Mouse (Mus musculus): ENCODE results near the gene Lrrc71.

Gene Lrrc71

DNA sequence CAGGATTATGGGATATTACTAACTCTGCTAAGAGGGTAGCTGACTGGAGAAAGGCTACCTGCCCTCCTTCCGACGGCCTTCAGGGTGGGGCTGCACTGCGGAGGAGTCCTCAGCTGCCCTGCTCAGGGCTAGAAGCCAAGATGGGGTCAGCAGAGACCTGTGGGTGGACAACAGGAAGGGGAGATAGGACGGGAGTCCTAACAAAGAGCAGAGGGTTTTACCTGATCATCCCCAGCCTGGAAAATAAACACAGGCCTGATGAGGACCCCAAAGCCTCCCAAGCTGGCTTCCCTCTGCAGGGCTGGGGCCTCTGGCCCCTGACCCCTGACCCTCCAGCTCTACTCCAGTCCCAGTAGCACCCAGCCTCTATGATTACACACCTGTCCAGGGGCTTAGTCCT is 14.8 kb upstream of the Lrrc71 start:
- DNase-seq, result no peak

DNA sequence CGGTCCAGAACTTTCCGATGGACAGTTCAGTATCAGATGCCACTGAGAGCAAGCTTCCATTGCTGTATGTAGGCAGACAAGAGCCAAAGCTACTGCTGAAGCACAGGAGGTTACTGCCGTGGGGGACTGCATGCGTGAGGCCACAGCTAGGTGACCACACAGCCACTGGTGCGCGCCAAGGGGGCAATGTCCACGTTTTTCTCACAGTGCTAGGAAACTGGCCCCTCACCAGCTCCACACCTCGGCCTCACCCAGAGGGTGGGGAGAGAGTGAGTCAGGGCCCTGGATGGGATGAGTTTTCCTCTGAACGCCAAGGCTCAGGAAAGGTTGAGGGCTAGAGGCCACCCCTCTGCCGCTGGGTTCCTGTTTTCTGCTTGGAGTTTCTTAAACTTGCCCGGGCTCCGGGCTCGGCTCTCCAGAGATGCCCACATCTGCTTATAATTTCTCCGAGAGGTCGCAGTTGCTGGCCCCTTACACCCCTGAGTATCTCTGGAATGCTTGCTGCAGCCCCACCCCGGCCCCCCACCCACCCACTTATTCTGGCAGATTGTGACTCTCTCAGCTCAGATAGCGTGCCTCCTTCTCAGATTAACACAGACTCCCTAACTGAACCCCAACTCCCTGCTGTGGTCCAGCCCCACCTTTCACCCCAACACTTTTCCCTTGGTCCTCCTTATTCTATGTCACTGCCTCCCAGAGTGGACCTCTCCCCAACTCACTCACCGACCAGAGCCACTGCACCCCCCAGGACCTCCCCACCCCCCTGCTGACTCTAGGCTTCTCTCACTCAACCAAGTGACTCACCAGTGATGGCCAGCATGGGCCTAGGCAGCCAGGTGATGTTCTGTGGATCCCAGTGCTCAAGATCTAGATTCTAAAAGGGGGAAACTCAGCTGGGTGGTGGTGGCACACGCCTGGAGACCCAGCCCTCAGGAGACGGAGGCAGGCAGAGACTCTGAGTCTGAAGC is 13.3 kb upstream of the Lrrc71 start:
- DNase-seq, result no peak

DNA sequence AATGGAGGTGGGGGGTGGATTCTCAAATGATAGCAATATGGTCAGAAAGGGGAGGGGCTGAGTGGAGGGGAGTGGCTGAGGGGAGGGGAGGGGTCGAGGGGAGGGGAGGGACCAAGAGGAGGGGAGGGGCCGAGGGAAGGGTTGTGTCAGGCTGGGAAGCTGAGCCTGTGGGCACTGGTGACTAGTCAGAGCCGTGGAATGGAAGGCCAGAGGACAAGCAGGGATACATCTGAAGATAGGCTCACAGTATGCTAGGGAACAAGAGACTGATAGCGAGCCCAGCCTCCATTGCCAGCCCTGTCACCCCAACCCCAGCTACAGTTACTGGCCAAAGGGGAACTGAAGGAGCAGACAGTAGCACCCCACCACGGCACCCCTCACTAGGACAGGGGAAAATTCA is 10.2 kb upstream of the Lrrc71 start:
- no peak for DNase-seq

DNA sequence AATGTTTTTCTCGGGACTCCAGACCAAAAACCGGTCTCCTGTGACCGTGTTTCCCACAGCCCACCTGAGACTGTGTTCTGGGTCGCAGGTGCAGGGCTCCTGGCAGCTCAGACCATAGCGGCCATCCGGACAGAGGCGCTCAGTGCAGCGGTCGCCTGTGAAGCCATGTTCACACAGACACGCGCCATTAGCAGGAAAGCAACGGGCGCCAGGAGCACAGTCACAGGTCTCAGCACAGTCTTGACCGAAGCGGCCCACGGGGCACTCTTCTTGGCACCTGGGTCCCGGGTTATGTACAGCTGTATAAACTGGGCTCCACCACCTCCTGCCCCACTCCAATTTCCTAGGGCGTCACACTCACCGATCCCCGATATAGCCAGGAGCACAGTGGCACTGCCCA is 8.1 kb upstream of the Lrrc71 start:
- no peak for DNase-seq

DNA sequence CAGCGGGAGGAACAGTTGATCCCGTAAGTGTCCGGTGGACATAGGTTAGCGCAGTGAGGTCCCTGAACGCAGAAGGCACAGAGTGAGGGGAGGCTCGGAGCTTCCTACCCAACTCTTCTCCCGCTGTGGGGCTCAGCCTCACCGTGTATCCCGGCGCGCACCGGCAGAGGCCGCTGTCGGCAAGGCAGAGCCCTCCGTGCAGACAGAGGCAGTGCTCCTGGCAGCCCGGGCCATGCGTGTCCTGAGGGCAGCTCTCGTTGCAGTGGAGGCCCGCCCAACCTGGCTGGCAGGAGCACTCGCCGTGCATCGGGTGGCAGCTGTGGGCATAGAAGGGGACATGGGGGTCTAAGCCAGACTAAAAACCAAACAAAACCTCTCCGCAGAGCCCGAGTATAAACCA is 7.5 kb upstream of the Lrrc71 start:
- peak; percentile 79 for DNase-seq

DNA sequence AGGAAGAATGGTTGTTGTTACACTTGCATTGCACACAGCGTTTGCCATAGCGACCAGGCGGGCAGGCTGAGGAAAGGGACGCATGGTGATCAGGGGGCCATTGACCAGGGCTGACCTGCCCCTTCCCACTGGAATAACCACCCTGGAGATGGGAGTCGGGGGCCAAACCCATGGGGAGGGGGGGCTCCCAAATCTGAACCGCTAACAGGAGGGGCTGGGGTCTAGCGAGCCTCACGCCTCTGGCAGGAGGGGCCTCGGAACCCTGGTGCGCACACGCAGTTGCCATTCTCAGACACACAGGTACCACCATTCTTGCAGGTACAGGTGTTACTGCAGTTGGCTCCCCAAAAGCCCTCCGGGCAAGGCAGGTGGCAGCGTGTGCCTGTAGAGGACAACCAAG is 5.4 kb upstream of the Lrrc71 start:
- DNase-seq, result no peak

DNA sequence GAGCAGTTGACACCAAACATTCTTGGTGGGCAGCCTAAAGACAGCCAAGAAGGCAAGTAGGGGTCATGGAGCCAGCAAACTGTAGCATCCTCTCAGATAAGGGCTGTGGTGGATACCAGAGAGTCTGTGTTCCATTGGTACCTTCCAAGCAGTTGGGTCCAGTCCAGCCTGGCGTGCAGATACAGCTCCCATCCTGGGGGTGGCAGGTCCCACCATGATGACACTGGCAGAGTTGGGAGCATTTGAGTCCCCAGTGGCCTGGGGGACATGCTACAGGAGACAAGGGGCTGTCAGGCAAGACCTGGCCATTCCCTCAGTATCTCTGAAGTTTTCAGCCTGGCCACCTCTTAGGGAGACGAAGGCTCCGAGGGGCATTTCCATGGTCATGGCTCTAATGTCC is 4.1 kb upstream of the Lrrc71 start:
- DNase-seq, result no peak

DNA sequence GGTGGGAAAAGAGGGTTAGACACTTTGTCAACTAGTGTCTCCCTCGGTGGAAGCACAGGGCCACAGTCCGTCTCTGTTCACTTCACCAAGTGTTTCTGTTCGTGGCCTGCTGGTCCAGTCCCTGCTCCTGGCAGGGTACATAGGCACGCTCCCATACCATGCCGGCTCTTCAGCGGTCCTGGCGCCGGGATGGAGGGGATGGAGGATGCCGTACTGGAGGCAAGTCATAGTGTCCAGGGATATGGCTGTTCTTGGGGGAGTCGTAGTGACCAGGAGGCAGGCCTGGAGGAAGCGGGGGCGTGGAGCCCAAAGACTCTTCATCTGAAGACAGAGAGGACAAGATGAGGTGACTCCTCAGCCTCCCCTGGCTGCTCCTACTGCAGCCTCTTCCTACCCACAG is 1.6 kb upstream of the Lrrc71 start:
- DNase-seq, result no peak

DNA sequence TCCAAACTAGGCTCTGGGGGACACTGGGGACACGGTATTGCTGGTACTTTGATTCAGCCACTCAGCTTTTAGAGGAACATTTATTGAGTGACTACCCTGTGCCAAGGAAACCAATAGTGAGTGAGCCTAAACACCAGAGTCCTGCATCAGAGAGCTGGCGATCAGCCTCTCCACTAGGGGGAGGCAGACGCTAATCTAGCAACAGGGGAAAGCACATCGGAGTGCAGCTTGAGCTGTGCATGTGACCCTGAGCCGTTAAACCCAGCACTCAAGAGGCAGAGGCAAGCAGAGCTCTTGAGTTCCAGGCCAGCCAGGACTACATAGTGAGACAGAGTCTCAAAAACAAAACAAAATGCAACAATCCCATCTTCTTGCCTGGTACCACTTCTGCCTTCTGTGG is 611 bp upstream of the Lrrc71 start:
- DNase-seq, result peak; percentile 63

DNA sequence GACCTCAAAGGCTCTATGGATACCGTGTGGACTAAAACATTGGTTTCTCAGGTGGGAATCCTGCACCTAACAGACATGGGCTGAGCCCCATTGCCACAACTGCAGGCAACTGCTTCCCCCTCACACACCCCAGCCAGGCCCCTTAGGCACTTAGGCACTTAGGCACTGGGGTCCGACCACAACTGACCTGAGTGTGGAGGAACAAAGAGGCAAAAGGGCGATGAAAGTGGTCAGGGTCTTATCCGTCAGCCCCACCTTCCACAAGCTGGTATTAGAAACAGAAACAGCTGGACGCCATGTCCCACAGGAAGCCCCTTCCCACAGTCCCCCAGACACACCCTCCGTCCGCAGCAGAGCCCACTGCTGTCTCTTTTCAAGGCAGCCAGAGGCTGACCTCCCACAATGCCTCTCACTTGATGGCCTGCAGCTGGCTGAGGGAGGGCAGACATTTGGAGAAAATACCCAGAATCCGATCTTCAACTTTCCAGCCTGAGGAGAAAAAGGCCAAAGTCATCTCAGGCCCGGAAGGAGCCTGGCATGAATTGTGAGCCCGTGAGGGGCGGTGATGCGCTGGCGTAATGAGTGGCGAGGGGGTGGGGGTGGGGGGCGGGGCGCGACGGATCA is 3.3 kb downstream of the Lrrc71 start:
- DNase-seq, result no peak

DNA sequence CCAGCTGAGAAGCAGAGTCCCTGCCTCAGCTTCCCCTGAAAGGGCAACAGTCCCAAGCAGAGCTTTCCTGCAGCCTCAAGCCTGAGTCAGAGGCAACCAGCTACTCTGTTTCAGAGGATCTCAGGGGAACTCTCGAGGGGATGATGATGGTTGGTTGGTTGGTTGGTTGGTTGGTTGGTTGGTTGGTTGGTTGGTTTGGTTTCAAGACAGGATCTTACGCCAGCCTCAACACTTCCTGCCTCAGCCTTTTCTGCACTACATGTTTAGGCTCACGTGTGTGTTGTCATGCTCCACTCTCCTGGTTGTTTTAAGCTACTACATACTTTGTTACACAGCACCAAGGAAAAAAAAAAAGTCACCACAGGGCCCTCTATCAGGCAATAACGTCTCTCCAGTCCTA is 4.5 kb downstream of the Lrrc71 start:
- DNase-seq, result no peak

DNA sequence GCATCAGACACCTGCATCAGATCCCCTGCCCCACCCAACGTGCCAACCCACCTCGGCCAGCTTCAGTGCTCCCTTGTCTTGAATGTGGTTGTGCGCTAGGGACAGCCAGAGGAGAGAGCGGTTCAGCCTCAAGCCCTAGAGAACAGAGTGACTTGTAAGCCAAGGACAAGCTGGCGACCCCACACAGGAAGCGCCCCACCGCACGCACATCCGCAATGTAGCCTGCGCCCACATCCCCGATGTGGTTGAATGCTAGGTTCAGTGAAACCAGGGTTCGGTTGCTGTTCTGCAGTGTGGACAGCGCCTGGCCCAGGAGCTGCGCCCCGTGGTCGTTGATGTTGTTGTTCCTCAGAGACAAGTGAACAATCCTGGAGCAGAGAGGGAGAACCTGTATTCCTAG is 5.7 kb downstream of the Lrrc71 start:
- no peak for DNase-seq

DNA sequence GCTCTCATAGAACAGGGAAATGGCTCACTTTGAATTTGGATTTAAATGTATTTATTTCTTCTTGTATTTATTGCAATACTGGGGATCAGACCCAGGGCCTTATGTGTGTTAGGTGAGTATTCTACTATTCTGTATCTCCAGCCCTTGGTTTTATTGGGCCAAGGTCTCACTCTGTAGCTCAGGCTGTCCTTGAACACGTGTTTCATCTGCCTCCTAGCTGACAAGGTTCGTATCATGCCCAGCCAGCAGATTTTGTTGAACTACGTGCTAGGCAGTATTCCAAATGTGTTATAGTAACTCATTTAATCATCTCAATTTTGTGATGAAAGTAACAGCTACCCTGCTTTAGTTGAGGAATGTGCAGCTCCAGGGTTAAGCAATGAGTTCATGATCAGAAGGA is 6.4 kb downstream of the Lrrc71 start:
- DNase-seq, result no peak

DNA sequence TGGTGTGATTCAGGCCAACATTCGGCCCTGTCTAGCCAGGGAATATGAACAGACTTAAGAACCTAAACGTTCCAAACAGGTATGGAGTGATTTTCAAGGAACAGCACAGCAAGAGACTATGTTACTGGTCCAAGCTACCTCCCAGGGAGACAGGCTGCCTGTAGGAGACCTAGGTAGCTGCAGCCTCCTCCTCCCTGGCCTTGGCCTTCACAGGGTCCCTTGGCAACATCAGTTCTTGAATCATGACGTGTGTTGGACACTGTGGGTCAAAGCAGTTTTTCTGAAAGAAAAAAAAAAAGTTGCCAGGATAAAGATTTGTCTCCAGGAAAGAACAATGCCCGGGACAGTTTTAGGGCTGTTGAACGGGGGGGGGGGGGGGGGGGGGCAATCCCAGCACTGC is 9.5 kb downstream of the Lrrc71 start:
- DNase-seq, result no peak

DNA sequence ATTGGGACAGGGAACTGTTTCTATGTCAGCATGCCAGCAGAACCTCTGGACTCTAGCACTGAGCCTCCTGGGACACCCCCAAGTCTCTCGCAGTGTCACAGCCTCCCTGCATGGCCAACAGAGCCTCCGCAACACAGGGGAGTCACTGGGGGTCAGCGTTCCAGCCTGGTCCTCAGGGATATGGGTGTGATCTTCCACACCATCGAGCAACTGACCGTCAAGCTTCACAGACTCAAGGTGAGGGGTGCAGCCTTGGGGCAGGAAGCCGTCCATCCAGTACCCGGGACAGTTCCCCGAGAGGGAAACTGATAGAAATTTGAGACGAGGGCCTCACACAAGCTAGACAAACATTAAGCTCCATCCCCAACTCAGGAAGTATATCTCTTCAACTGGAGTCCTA is 13.1 kb downstream of the Lrrc71 start:
- no peak for DNase-seq

DNA sequence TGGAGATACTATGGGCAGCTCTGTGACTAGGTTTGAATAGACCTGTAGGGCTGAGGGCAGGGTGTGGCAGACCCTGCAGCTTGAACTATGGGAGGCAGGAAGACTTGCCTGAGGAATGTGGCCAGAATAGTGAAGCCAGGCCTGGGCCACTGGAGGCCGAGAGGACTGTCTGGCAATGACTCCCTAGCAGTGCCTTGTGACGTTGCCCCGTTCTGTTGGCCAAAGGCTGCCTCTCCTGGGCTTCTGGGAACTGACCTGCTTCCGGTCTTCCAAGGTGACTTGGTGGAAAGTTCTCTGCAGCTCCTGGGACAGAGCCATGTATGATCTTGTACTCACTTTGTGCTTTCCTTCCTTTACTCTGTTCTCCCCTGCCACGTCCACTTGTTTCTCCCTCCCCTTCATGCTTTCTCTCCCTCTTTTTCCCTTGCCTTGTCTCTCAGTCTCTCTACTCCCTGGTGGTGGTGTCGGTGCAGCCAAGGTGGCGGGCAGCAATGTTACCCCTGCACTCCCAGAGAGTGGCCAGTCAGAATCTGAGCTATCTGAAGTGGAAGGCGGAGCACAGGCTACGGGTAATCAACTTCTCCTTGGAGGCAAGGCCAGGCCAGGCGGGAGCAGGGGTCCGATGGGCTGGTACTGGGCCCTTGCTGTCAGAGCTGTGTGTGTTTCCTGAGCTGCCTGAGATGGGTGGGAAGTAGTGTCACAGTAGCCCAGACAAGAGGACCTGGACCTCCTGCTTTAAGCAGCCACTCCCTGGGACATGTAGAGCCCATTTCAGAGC is 14.3 kb downstream of the Lrrc71 start:
- DNase-seq, result no peak

DNA sequence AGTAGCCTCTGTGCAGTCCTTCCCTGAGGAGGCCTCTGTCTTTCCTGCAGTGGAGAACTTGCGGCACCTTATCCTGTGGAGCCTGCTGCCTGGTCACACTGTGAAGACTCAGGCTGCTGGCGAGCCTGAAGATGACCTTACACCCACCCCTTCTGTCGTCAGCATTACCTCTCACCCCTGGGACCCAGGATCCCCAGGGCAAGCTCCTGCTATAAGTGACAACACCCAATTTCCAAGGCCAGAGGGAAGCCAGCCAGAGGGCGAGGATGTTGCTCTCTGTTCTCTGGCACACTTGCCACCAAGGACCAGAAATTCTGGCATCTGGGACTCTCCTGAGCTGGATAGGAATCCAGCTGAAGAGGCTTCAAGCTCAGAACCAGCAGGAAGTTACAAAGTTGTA is 15.3 kb downstream of the Lrrc71 start:
- no peak for DNase-seq

DNA sequence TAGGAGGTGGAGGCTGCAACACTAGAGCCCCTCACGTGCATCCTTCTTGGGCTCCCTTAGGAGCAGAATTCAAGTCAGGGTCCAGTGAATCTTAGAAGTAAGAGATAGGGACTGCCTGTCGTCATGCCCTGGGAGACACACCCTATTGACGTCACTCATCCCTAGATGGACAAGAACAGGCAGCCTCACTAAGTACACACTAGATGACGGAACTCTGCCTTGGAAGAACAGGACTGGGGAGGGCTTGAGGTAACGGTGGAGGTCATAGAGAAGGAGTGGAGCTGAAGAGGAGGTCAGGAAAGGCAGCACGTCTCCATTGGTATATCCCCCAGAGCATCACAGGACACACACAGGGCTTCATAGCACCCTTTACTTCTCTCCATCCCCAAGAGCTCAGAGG is 19.7 kb downstream of the Lrrc71 start:
- no peak for DNase-seq

DNA sequence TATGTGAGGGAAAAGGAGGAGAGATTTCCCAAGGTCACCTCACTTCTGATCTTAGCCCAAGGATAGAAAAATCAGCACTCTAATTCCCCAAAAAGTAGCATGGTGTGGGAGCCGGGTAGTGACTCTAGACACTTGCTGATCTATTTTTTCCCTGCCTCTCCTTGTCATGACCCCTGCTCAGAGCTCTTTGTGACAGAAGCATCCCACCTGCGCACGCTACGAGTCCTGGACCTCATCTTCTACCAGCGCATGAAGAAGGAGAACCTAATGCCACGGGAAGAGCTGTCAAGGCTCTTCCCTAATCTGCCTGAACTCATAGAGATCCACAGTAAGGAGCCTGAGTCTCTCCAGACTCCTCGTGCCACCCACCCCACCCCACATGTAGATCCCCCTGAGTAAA is 22.2 kb downstream of the Lrrc71 start:
- no peak for DNase-seq

DNA sequence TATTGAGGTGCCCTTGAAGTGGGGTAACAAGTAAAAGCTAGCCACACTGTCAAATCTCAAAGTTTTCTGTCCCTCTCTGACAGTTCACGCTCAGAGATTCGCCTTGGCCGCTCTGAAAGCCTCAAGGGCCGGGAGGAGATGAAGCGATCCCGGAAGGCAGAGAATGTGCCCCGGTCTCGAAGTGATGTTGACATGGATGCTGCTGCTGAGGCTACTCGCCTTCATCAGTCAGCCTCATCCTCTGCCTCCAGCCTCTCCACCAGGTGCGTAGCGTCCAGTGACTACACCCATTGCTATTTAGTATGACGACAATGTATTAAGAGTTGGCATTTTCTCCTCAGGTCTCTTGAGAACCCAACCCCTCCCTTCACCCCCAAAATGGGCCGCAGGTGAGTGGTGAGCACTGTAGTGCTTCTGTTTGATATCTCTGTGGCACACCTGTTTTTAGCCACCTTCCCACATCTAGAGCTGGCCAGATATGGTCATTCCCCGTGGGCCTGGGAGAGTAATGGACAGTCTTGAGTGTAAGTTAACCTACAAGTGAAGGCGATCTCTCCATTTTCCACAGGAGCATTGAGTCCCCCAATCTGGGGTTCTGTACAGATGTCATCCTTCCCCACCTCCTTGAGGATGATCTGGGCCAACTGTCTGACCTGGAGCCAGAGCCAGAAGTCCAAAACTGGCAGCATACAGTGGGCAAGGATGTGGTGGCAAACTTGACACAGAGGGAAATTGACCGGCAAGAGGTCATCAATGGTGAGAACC is 22.8 kb downstream of the Lrrc71 start:
- no peak for DNase-seq

DNA sequence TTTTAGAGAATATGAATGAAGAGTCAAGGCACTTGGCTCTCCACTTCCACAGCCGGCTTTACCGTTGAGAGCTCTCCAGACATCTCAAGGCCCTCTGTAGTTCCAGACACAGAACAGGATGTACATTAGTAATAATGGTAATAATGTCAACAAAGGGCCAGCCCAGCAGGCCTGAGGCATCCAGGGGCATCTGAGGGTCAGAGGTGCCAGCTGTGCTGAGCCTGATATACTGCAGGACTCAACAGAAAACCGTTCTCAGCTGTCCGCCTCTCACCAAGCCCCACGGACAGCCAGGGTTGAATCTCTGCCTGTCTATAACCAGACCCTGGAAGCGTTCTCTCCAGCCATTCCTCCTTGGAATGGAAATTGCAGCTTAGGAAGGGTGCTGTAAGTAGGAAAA is 23.9 kb downstream of the Lrrc71 start:
- no peak for DNase-seq

DNA sequence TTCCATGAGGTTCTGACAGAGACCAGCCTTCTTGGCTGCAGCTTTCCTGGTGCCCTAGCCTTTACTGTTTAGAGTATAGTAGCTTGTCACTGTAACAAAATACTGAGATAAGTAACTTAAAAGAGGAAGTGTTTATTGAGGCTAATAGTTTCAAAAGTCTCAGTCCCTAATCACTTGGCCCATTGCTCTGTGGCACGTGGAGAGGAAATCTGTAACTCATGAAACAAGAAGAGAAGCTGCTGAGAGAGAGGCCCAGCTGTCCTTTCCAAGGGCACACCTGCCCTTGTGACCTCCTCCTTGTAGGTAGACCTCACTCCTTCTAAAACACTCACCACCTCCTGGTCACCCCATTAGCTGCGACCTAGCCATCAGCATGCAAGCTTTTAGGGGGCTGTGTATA is 29.9 kb downstream of the Lrrc71 start:
- no peak for DNase-seq
